Mouse (Mus musculus): Measurements from ENCODE around the gene Ankrd65.

DNA sequence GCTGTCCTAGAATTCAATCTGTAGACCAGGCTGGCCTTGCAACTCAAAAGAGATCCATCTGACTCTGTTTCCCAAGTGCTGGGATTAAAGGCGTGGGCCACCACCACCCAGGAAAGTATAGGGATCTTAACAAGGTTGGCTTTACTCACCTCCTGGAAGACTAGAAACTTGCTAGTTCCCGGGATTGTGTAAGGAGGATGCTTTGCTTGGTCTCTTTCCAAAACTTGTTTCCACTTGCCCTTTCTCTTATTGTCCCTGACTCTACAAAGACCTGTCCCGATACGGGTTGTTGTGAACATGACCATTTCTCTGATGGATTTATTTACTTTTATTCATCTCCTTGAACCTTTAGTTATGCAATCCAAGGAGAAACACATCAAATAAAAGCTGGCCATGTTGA lies 39.6 kb downstream of the Ankrd65 start:
- no peak for TF ChIP-seq CTCF (IDR thresholded peaks at IDR 0.05; ENCODE audit: insufficient read depth, low read depth, low read length)
- TF ChIP-seq POLR2A (IDR thresholded peaks at IDR 0.05; ENCODE audit: insufficient read depth, low read depth, low read length) = no peak

Measured in olfactory bulb, adult 2 months (tissue).